Mouse (Mus musculus) small intestine, adult 2 months (tissue): ENCODE results near the gene Oprl1. TPM values are rescaled to one million over a fixed set of nuclear protein-coding genes. Genes with fewer than 3 reads are reported as not detected.
A peak's percentile ranks its signal among the peaks of the same experiment; 100 is the strongest.

Experiments used
- H3K27ac ChIP-seq: fragments of 200-500 bp; 2 replicates; pipeline ENCODE4 v1.5.1; 2012; ENCODE audit warnings: low read depth, low read length, control low read depth, inconsistent platforms; ENCODE audit not compliant: insufficient read depth
- H3K27me3 ChIP-seq: fragments of 200-500 bp; 2 replicates; pipeline ENCODE4 v1.6.1; 2012; ENCODE audit warnings: mild to moderate bottlenecking, moderate library complexity, low read length, inconsistent platforms; ENCODE audit not compliant: control insufficient read depth, insufficient read depth
- H3K36me3 ChIP-seq: fragments of 200-500 bp; 2 replicates; pipeline ENCODE4 v1.6.1; 2012; ENCODE audit warnings: mild to moderate bottlenecking, low read length, control low read depth, inconsistent platforms; ENCODE audit not compliant: control insufficient read depth, insufficient read depth
- H3K4me1 ChIP-seq: fragments of 200-500 bp; 2 replicates; pipeline ENCODE4 v1.6.1; 2012; ENCODE audit warnings: low read length, inconsistent platforms, mixed read lengths; ENCODE audit not compliant: control insufficient read depth, insufficient read depth, insufficient read length
- H3K4me3 ChIP-seq: fragments of 200-500 bp; 2 replicates; pipeline ENCODE4 v1.5.1; 2012; ENCODE audit warnings: low read depth, mild to moderate bottlenecking, control low read depth, inconsistent platforms, low read length, moderate library complexity
- CTCF ChIP-seq: fragments of 200-500 bp; IDR thresholded peaks from 2 replicates; pipeline ENCODE4 v1.5.1; 2012; ENCODE audit warnings: low read depth, mild to moderate bottlenecking, control low read depth, inconsistent platforms, low read length, moderate library complexity, mixed read lengths; ENCODE audit not compliant: insufficient replicate concordance, insufficient read length; ENCODE audit errors: extremely low read depth
- POLR2A ChIP-seq: fragments of 200-500 bp; IDR thresholded peaks from 2 replicates; pipeline ENCODE4 v1.6.1; 2012; ENCODE audit warnings: low read depth, mild to moderate bottlenecking, control low read depth, inconsistent platforms, low read length, moderate library complexity
- WGBS: fragments of 180-500 bp; shearing (Covaris S2); methylation state at CpG from one replicate; pipeline ENCODE4 v1.1.7; 2018; 5-methylcytosine and 5-hydroxymethylcytosine counted together
- polyA plus RNA-seq: library from polyadenylated mRNA; depleted of rRNA; stranded (reverse); fragments of >200 nt; gene quantifications from 2 replicates; pipeline ENCODE4 v1.2.3, GENCODE M21; 2012

Gene Oprl1
- polyA plus RNA-seq, 1 experiment: 0.19 TPM

GRCm38 (mm10) chr2:181691571-181691970 lies 23.2 kb upstream of the Oprl1 start:
- peaks cover 6% of the 10 kb centered on the region for H3K4me1 ChIP-seq
- no peak overlapping the region for H3K27ac ChIP-seq
- 0 out of 2 replicates have a peak, but pooled peaks cover 6% of the 10 kb centered on the region for H3K27me3 ChIP-seq
- TF ChIP-seq POLR2A (no peak), CTCF (no peak)
- H3K4me3 ChIP-seq: peak overlapping the region; percentile 27
- 84% methylated on average over 4 of the region's 4 CpGs for WGBS
- no peaks in the 10 kb centered on the region for H3K36me3 ChIP-seq

- WGBS: 86% methylated on average over 3 of the region's 3 CpGs
- TF ChIP-seq POLR2A (no peak), CTCF (no peak)
- peak overlapping the region; percentile 23; the same call in 1 of the 2 replicates for H3K4me3 ChIP-seq
- H3K36me3 ChIP-seq: no peaks in the 10 kb centered on the region
- H3K4me1 ChIP-seq: peaks cover 6% of the 10 kb centered on the region
- 0 out of 2 replicates have a peak, but pooled peaks cover 6% of the 10 kb centered on the region for H3K27me3 ChIP-seq
- H3K27ac ChIP-seq: no peak overlapping the region
These were observed 22.5 kb upstream of the Oprl1 start for GRCm38 (mm10) chr2:181692304-181692703.

- H3K27ac ChIP-seq: peak within 1 kb of the TSS; percentile 57; the same call in 1 of the 2 replicates
- 1% methylated on average over 75 of the region's 75 CpGs for WGBS
- TF ChIP-seq POLR2A (no peak; the same call in 1 of the 2 replicates), CTCF (no peak)
- H3K36me3 ChIP-seq: no peaks in the 10 kb centered on the region
- 0 out of 2 replicates have a peak, but pooled peaks cover 6% of the 10 kb centered on the region for H3K27me3 ChIP-seq
- peak within 1 kb of the TSS; percentile 73 for H3K4me3 ChIP-seq
- peaks cover 6% of the 10 kb centered on the region for H3K4me1 ChIP-seq
These were observed 21.2 kb upstream of the Oprl1 start, which contains the start of gene Rgs19 for GRCm38 (mm10) chr2:181693339-181694280. Gene Rgs19, minus strand, starts transcription at chr2:181693977.

GRCm38 (mm10) chr2:181694581-181694980 lies 20.2 kb upstream of the Oprl1 start:
- 84% methylated on average over 3 of the region's 3 CpGs for WGBS
- Histone ChIP-seq H3K27me3 (0 out of 2 replicates have a peak, but pooled peaks cover 6% of the 10 kb centered on the region), H3K36me3 (no peaks in the 10 kb centered on the region), H3K27ac (no peak overlapping the region), H3K4me3 (no peak overlapping the region), H3K4me1 (peaks cover 6% of the 10 kb centered on the region)
- TF ChIP-seq CTCF (no peak), POLR2A (no peak)

- WGBS: 91% methylated on average over 1 of the region's 1 CpGs
- H3K27ac ChIP-seq: no peak overlapping the region
- H3K4me3 ChIP-seq: no peak overlapping the region
- H3K36me3 ChIP-seq: no peaks in the 10 kb centered on the region
- H3K27me3 ChIP-seq: 0 out of 2 replicates have a peak, but pooled peaks cover 6% of the 10 kb centered on the region
- no peak; the same call in 1 of the 2 replicates for TF ChIP-seq POLR2A
- no peak for TF ChIP-seq CTCF
- peaks cover 6% of the 10 kb centered on the region for H3K4me1 ChIP-seq
These were observed 19.0 kb upstream of the Oprl1 start for GRCm38 (mm10) chr2:181695776-181696175.

- WGBS: 82% methylated on average over 33 of the region's 33 CpGs
These were observed 17.9 kb upstream of the Oprl1 start for GRCm38 (mm10) chr2:181696801-181697420.

GRCm38 (mm10) chr2:181698241-181698640 lies 16.6 kb upstream of the Oprl1 start, which contains the start of gene Lkaaear1:
Gene Lkaaear1, minus strand, starts transcription at chr2:181698442.
- peaks cover 3% of the 10 kb centered on the region for H3K4me1 ChIP-seq
- TF ChIP-seq CTCF: no peak
- TF ChIP-seq POLR2A: no peak
- H3K27ac ChIP-seq: no peak within 1 kb of the TSS
- 0 out of 2 replicates have a peak, but pooled peaks cover 5% of the 10 kb centered on the region for H3K27me3 ChIP-seq
- H3K36me3 ChIP-seq: no peaks in the 10 kb centered on the region
- 38% methylated on average over 5 of the region's 5 CpGs for WGBS
- H3K4me3 ChIP-seq: no peak within 1 kb of the TSS

More at GRCm38 (mm10) chr2:181696801-181697420, 17.9 kb upstream of the Oprl1 start:
- TF ChIP-seq POLR2A (no peak), CTCF (no peak)
- no peaks in the 10 kb centered on the region for H3K36me3 ChIP-seq
- H3K4me3 ChIP-seq: no peak overlapping the region
- H3K27me3 ChIP-seq: 0 out of 2 replicates have a peak, but pooled peaks cover 6% of the 10 kb centered on the region
- no peak overlapping the region for H3K27ac ChIP-seq
- H3K4me1 ChIP-seq: peaks cover 6% of the 10 kb centered on the region
